Mouse (Mus musculus) forebrain, embryonic 12.5 days (tissue): ENCODE results near the gene Jhy. TPM values are rescaled to one million over a fixed set of nuclear protein-coding genes. Genes with fewer than 3 reads are reported as not detected.

Experiments used
- ATAC-seq: fragments of 200-750 bp; cut with Nextera tagmentation; 2 replicates; pipeline ENCODE4 v1.8.0; 2017; ENCODE audit warnings: moderate TSS enrichment; ENCODE audit not compliant: low FRiP score
- H3K27ac ChIP-seq: fragments of 300-500 bp; sonication (generic); 2 replicates; pipeline ENCODE4 v1.5.1; 2016; ENCODE audit warnings: mild to moderate bottlenecking
- H3K27me3 ChIP-seq: fragments of 300-500 bp; sonication (generic); 2 replicates; pipeline ENCODE4 v1.6.1; 2016; ENCODE audit warnings: mild to moderate bottlenecking
- H3K36me3 ChIP-seq: fragments of 300-500 bp; sonication (generic); replicated peaks from 2 replicates; pipeline ENCODE4 v1.6.1; 2016; ENCODE audit warnings: mild to moderate bottlenecking
- H3K4me1 ChIP-seq: fragments of 300-500 bp; sonication (generic); 2 replicates; pipeline ENCODE4 v1.6.1; 2016
- H3K4me2 ChIP-seq: fragments of 300-500 bp; sonication (generic); 2 replicates; pipeline ENCODE4 v1.6.1; 2016; ENCODE audit warnings: mild to moderate bottlenecking, moderate library complexity
- H3K4me3 ChIP-seq: fragments of 300-500 bp; sonication (generic); replicated peaks from 2 replicates; pipeline ENCODE4 v1.5.1; 2016; ENCODE audit warnings: mild to moderate bottlenecking
- H3K9ac ChIP-seq: fragments of 300-500 bp; sonication (generic); 2 replicates; pipeline ENCODE4 v1.6.1; 2016; ENCODE audit warnings: mild to moderate bottlenecking
- H3K9me3 ChIP-seq: fragments of 300-500 bp; sonication (generic); 2 replicates; pipeline ENCODE4 v1.6.1; 2016
- WGBS: fragments of 180-500 bp; shearing (Covaris S2); methylation state at CpG from one replicate; pipeline ENCODE4 v1.1.7; 2016; 5-methylcytosine and 5-hydroxymethylcytosine counted together
- polyA plus RNA-seq: library from polyadenylated mRNA; unstranded; fragments of >200 nt; fragmentation: Nextera tagmentation; extraction: Ambion mirVana; gene quantifications from 2 replicates; pipeline ENCODE4 v1.2.1, GENCODE M21; 2016

Jhy gene
- polyA plus RNA-seq, 1 experiment from 2014 or later, result 0.31 TPM

DNA sequence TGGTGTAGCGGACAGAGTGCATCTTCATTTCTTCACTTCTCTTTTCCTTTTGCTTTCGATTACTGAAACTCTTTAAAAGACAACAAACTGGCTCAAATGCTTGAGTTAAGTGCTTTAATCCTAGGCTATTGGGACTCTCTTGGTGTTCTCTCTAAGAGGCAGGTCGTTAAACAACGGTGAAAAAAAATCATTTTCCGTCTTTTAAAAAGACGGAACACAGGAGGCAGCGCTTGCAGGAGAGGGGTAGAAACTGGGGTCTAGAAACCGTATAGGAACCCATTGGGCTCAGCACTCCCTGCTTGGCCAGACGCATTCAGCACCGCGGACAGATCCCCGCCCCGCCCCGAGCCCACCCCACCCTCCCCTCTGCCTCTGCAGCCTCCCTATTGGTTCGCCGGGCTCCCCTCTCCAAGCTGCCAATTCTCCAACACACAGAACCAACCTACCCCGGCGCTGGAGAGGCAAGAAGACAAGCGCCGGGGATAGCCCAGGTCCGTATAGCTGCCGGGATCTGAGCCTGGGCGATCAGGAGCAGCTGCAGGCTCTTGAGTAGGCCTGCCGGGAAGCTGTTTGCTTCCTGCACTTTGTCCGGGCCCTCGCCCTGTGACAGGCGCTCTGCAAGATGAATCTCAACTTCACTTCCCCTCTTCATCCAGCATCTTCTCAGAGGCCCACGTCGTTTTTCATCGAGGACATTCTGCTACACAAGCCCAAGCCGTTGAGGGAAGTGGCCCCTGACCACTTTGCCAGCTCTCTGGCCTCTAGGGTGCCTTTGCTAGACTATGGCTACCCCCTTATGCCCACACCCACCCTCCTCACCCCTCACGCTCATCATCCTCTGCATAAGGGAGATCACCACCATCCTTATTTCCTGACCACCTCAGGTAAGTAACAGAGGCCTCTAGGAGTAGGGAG is 90.1 kb downstream of the Jhy start, which contains the start of gene Bsx:
Bsx (plus strand) TSS at position 572 of the 915 bp plus-strand sequence.
- H3K4me3 ChIP-seq, result peak within 1 kb of the TSS; percentile 13; the same call in 1 of the 2 replicates
- H3K27me3 ChIP-seq, result peaks cover 98% of the 10 kb centered on the region
- peaks cover 26% of the 10 kb centered on the region for H3K4me1 ChIP-seq
- peak; percentile 68 for ATAC-seq
- 2% methylated on average over 32 of the region's 32 CpGs for WGBS
- no peak within 1 kb of the TSS for H3K9ac ChIP-seq
- H3K9me3 ChIP-seq, result no peaks in the 10 kb centered on the region
- H3K4me2 ChIP-seq, result peak within 1 kb of the TSS; percentile 25
- H3K36me3 ChIP-seq, result no peaks in the 10 kb centered on the region
- H3K27ac ChIP-seq, result no peak within 1 kb of the TSS

GRCm38 (mm10) chr9:40872156-40872478 is 91.8 kb downstream of the Jhy start:
- H3K4me2 ChIP-seq, result peak overlapping the region; percentile 15
- H3K27ac ChIP-seq, result no peak overlapping the region
- peak overlapping the region; percentile 3; the same call in 1 of the 2 replicates for H3K4me3 ChIP-seq
- ATAC-seq, result no peak
- peaks cover 13% of the 10 kb centered on the region for H3K4me1 ChIP-seq
- H3K9me3 ChIP-seq, result no peaks in the 10 kb centered on the region
- no peaks in the 10 kb centered on the region for H3K36me3 ChIP-seq
- no peak overlapping the region for H3K9ac ChIP-seq
- WGBS, result 2% methylated on average over 8 of the region's 8 CpGs
- peaks cover 90% of the 10 kb centered on the region for H3K27me3 ChIP-seq

DNA sequence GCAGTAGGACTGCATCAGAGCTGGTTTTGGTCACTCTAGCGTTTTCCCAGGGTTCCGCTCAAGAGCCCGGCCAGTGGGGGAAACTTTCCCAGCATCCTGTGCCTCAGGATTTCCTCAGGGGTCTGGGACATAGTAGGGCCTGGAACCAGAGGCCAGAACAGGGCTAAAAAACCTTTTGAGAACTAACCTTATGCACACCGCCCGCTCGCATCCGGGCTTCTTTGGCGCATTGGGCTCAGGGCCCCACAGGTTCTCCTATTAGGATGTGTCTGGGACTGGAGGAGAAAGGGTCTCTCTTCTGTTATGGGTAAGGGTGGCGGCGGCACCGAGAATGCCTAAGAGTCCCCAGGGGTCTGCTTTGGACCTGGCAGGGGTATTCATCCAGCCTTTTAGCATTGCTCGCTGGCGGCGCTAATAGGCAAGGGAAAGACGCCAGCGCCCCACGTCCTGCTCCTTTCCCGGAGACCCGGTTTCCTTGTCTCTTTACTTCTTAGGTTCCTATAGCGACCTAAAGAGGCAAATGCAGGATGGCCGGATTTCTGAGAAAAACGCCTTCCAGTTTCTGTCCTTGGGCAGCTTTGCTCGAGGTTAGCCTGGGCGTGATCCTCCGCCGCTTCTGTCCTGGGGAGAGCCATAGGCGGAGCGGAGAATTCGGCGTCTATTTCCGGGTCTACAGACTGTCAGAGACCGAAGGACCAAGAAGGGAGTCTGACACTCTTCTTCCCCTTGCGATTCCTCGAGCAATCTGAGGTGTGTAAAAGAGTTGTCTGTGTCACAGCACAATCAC is 92.4 kb downstream of the Jhy start:
- WGBS, result under 1% methylated on average over 34 of the region's 34 CpGs
- peaks cover 13% of the 10 kb centered on the region for H3K4me1 ChIP-seq
- H3K9ac ChIP-seq, result no peak overlapping the region
- no peak overlapping the region for H3K27ac ChIP-seq
- H3K9me3 ChIP-seq, result no peaks in the 10 kb centered on the region
- no peak for ATAC-seq
- H3K4me3 ChIP-seq, result peak overlapping the region; percentile 3; the same call in 1 of the 2 replicates
- H3K4me2 ChIP-seq, result peak overlapping the region; percentile 15
- no peaks in the 10 kb centered on the region for H3K36me3 ChIP-seq
- peaks cover 85% of the 10 kb centered on the region for H3K27me3 ChIP-seq

- H3K27ac ChIP-seq, result no peak overlapping the region
- no peak overlapping the region for H3K4me3 ChIP-seq
- H3K9me3 ChIP-seq, result no peaks in the 10 kb centered on the region
- no peak for ATAC-seq
- no peak overlapping the region for H3K4me2 ChIP-seq
- 82% methylated on average over 5 of the region's 5 CpGs for WGBS
- H3K4me1 ChIP-seq, result peaks cover 13% of the 10 kb centered on the region
- H3K27me3 ChIP-seq, result peaks cover 78% of the 10 kb centered on the region
- no peak overlapping the region for H3K9ac ChIP-seq
- no peaks in the 10 kb centered on the region for H3K36me3 ChIP-seq
These were observed 93.6 kb downstream of the Jhy start for GRCm38 (mm10) chr9:40870331-40870730.

DNA sequence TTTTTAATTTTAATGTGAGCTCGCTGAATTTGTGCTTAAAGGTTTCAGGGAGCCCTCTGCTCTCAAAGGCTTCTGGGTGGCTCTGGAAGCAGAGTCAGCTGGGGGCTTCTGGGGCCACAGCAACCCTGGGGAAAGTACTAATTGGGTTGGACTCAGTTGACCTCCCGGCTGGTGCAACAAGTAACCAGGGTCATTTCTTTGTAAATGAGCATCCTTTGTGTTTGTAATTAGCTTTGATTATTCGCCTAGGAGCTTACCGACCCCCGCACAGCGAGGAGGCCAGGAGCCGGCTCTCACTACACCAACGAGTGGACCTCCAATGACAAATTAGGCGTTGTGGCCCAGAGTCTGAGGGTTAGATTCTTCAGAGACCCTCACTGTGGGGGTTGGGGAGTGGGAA is 104.7 kb downstream of the Jhy start:
- under 1% methylated on average over 9 of the region's 9 CpGs for WGBS
- H3K27me3 ChIP-seq, result peaks cover 88% of the 10 kb centered on the region
- peak; percentile 33 for ATAC-seq
- no peak overlapping the region for H3K27ac ChIP-seq
- H3K9me3 ChIP-seq, result no peaks in the 10 kb centered on the region
- H3K4me2 ChIP-seq, result peak overlapping the region; percentile 50
- no peak overlapping the region for H3K9ac ChIP-seq
- no peaks in the 10 kb centered on the region for H3K36me3 ChIP-seq
- H3K4me3 ChIP-seq, result no peak overlapping the region; the same call in 1 of the 2 replicates
- peaks cover 5% of the 10 kb centered on the region for H3K4me1 ChIP-seq

- ATAC-seq, result peak; percentile 44; the same call in 1 of the 2 replicates
- Histone ChIP-seq H3K4me1 (peaks cover 5% of the 10 kb centered on the region), H3K9ac (peak overlapping the region; percentile 33; the same call in 1 of the 2 replicates), H3K4me2 (peak overlapping the region; percentile 50), H3K36me3 (no peaks in the 10 kb centered on the region), H3K27me3 (peaks cover 88% of the 10 kb centered on the region), H3K4me3 (peak overlapping the region; percentile 24), H3K27ac (no peak overlapping the region), H3K9me3 (no peaks in the 10 kb centered on the region)
- WGBS, result 3% methylated on average over 21 of the region's 21 CpGs
These were observed 105.3 kb downstream of the Jhy start for GRCm38 (mm10) chr9:40858461-40859160.

GRCm38 (mm10) chr9:40851515-40851914 is 112.4 kb downstream of the Jhy start:
- 22% methylated on average over 2 of the region's 2 CpGs for WGBS
- no peak overlapping the region for H3K4me2 ChIP-seq
- peaks cover 62% of the 10 kb centered on the region for H3K27me3 ChIP-seq
- peak; percentile 36; the same call in 1 of the 2 replicates for ATAC-seq
- H3K4me1 ChIP-seq, result peaks cover 8% of the 10 kb centered on the region; the same call in 1 of the 2 replicates
- H3K27ac ChIP-seq, result no peak overlapping the region
- H3K4me3 ChIP-seq, result no peak overlapping the region
- no peaks in the 10 kb centered on the region for H3K36me3 ChIP-seq
- no peaks in the 10 kb centered on the region for H3K9me3 ChIP-seq
- H3K9ac ChIP-seq, result no peak overlapping the region

Other genes starting within 250 kb of the Jhy start
- 2,759 and 2,920 TPM in 2 replicates for gene Hspa8, start 163.1 kb downstream of the Jhy start, polyA plus RNA-seq
- 1.4 and 2.4 TPM in 2 replicates for gene Bsx, start 90.0 kb downstream of the Jhy start, polyA plus RNA-seq
- 0.17 and 0.18 TPM in 2 replicates for gene Crtam, start 40.5 kb upstream of the Jhy start, polyA plus RNA-seq
- 8.1 and 9.9 TPM in 2 replicates for gene Ubash3b, start 197.6 kb upstream of the Jhy start, polyA plus RNA-seq